Mouse (Mus musculus) neural tube, embryonic 14.5 days (tissue): ENCODE results near the gene Map2k1. TPM values are rescaled to one million over a fixed set of nuclear protein-coding genes. Genes with fewer than 3 reads are reported as not detected.

Experiments used
- ATAC-seq: fragments of 200-750 bp; cut with Nextera tagmentation; 2 replicates; pipeline ENCODE4 v1.8.0; 2017; ENCODE audit warnings: low read depth, mild to moderate bottlenecking, moderate TSS enrichment, moderate library complexity
- H3K27ac ChIP-seq: fragments of 300-500 bp; sonication (generic); 2 replicates; pipeline ENCODE4 v1.5.1; 2014; ENCODE audit warnings: low read depth, mild to moderate bottlenecking, control low read depth, low read length, moderate library complexity, mixed read lengths
- H3K27me3 ChIP-seq: fragments of 300-500 bp; sonication (generic); 2 replicates; pipeline ENCODE4 v1.6.1; 2014; ENCODE audit warnings: low read length; ENCODE audit not compliant: control insufficient read depth, insufficient read depth
- H3K36me3 ChIP-seq: fragments of 300-500 bp; sonication (generic); 2 replicates; pipeline ENCODE4 v1.6.1; 2014; ENCODE audit warnings: low read length, mixed read lengths; ENCODE audit not compliant: control insufficient read depth, insufficient read depth
- H3K4me1 ChIP-seq: fragments of 300-500 bp; sonication (generic); 2 replicates; pipeline ENCODE4 v1.6.1; 2014; ENCODE audit warnings: low read length; ENCODE audit not compliant: control insufficient read depth, insufficient read depth
- H3K4me2 ChIP-seq: fragments of 300-500 bp; sonication (generic); 2 replicates; pipeline ENCODE4 v1.6.1; 2014; ENCODE audit warnings: mild to moderate bottlenecking, low read depth, low read length, control low read depth
- H3K4me3 ChIP-seq: fragments of 300-500 bp; sonication (generic); 2 replicates; pipeline ENCODE4 v1.5.1; 2014; ENCODE audit warnings: low read depth, low read length, control low read depth, mixed read lengths
- H3K9ac ChIP-seq: fragments of 300-500 bp; sonication (generic); replicated peaks from 2 replicates; pipeline ENCODE4 v1.6.1; 2014; ENCODE audit warnings: low read depth, mild to moderate bottlenecking, control low read depth, low read length, mixed read lengths
- H3K9me3 ChIP-seq: fragments of 300-500 bp; sonication (generic); 2 replicates; pipeline ENCODE4 v1.6.1; 2016; ENCODE audit warnings: low read length; ENCODE audit not compliant: control insufficient read depth
- WGBS: fragments of 180-500 bp; shearing (Covaris S2); extraction: QIAGEN DNeasy Blood & Tissue Kit; methylation state at CpG from one replicate; pipeline ENCODE4 v1.1.7; 2014; 5-methylcytosine and 5-hydroxymethylcytosine counted together
- polyA plus RNA-seq: library from polyadenylated mRNA; unstranded; fragments of >200 nt; fragmentation: Nextera tagmentation; extraction: Ambion mirVana; gene quantifications from 2 replicates; pipeline ENCODE4 v1.2.1, GENCODE M21; 2014

The Map2k1 gene
- polyA plus RNA-seq, 1 experiment from 2014 or later, result 59.7 TPM

GRCm38 (mm10) chr9:64234768-64235435 is 18.5 kb downstream of the Map2k1 start, which contains the start of gene Uchl4:
Gene Uchl4 (plus strand): TSS chr9:64235201.
- Histone ChIP-seq H3K9ac (no peak within 1 kb of the TSS), H3K27ac (no peak within 1 kb of the TSS), H3K27me3 (no peaks in the 10 kb centered on the region), H3K9me3 (no peaks in the 10 kb centered on the region), H3K36me3 (no peaks in the 10 kb centered on the region), H3K4me3 (no peak within 1 kb of the TSS), H3K4me2 (no peak within 1 kb of the TSS), H3K4me1 (peaks cover 7% of the 10 kb centered on the region; the same call in 1 of the 2 replicates)
- 91% methylated on average over 8 of the region's 8 CpGs for WGBS
- no peak for ATAC-seq

GRCm38 (mm10) chr9:64233656-64234055 is 19.8 kb downstream of the Map2k1 start:
- Histone ChIP-seq H3K9ac (no peak overlapping the region), H3K9me3 (no peaks in the 10 kb centered on the region), H3K4me2 (no peak overlapping the region), H3K27ac (no peak overlapping the region), H3K4me1 (peaks cover 7% of the 10 kb centered on the region; the same call in 1 of the 2 replicates), H3K36me3 (no peaks in the 10 kb centered on the region), H3K27me3 (no peaks in the 10 kb centered on the region), H3K4me3 (no peak overlapping the region)
- WGBS, result 30% methylated on average over 5 of the region's 5 CpGs
- ATAC-seq, result no peak

DNA sequence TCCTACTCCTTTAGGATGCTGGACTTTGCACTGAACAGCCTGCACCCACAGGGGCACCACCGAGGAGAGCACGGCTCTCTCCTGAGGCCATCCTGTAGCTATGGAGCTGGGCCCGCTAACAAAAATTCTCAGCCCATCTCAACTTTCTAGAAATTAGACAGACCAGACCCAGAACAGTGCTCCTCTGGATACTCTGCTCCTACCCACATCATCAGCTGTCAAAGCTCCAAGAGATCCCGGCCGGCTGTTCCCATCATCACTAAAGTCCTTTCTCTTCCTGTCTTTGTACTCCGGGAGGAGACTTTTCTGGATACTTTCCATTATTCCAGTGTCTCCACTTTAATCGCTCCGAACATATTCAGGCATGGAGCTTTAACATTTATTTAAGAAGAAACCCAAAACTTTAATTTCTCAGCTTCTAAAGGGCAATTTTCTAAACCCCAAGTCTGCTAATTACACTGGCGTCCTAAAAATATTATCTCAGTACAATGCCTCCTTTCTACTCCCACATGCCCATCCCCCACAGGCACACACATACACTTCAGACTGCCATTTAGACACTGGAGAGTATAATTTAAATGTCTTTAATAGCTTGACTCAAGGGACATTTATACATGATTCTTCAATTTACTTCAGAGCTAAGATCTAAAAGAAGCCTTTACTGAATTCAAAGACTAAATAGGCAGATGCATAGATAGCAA is 21.0 kb downstream of the Map2k1 start:
- Histone ChIP-seq H3K27me3 (no peaks in the 10 kb centered on the region), H3K4me1 (peaks cover 7% of the 10 kb centered on the region; the same call in 1 of the 2 replicates), H3K4me2 (no peak overlapping the region), H3K9ac (no peak overlapping the region), H3K27ac (no peak overlapping the region), H3K9me3 (no peaks in the 10 kb centered on the region), H3K36me3 (no peaks in the 10 kb centered on the region), H3K4me3 (no peak overlapping the region)
- no peak for ATAC-seq
- WGBS, result 47% methylated on average over 9 of the region's 9 CpGs

GRCm38 (mm10) chr9:64231674-64232073 is 21.8 kb downstream of the Map2k1 start:
- no peaks in the 10 kb centered on the region for H3K36me3 ChIP-seq
- no peaks in the 10 kb centered on the region for H3K9me3 ChIP-seq
- ATAC-seq, result no peak
- H3K4me3 ChIP-seq, result no peak overlapping the region
- no peak overlapping the region for H3K4me2 ChIP-seq
- H3K4me1 ChIP-seq, result peaks cover 7% of the 10 kb centered on the region; the same call in 1 of the 2 replicates
- no peak overlapping the region for H3K9ac ChIP-seq
- WGBS, result 84% methylated on average over 3 of the region's 3 CpGs
- no peak overlapping the region for H3K27ac ChIP-seq
- no peaks in the 10 kb centered on the region for H3K27me3 ChIP-seq

DNA sequence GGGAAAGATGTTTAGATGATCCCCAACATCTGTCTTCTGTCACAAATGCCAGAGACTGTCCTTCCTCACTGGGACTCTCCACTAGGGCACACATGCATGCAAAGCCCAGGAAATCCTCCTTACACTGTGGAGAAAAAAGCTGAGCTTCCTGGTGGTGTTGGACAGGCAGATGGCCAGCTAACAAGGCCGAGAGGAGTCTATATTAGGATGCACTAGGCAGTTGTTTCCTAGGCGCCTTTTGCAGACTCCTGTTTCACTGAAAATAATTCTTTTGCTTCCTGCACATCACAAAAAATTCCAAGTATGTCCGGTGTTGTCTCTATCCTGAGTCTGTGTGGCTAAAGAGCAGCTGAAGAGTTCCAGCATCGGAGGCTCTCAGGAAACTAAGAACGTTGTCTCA is 22.3 kb downstream of the Map2k1 start:
- Histone ChIP-seq H3K27ac (no peak overlapping the region), H3K4me2 (no peak overlapping the region), H3K27me3 (no peaks in the 10 kb centered on the region), H3K9ac (no peak overlapping the region), H3K9me3 (no peaks in the 10 kb centered on the region), H3K4me1 (peaks cover 7% of the 10 kb centered on the region; the same call in 1 of the 2 replicates), H3K36me3 (no peaks in the 10 kb centered on the region), H3K4me3 (no peak overlapping the region)
- 76% methylated on average over 5 of the region's 5 CpGs for WGBS
- ATAC-seq, result no peak

- Histone ChIP-seq H3K9me3 (no peaks in the 10 kb centered on the region), H3K27me3 (no peaks in the 10 kb centered on the region), H3K36me3 (no peaks in the 10 kb centered on the region), H3K4me3 (no peak overlapping the region), H3K9ac (no peak overlapping the region), H3K4me1 (peaks cover 4% of the 10 kb centered on the region; the same call in 1 of the 2 replicates), H3K4me2 (no peak overlapping the region), H3K27ac (no peak overlapping the region)
- no peak for ATAC-seq
Measured at GRCm38 (mm10) chr9:64228972-64229371, 24.5 kb downstream of the Map2k1 start.

DNA sequence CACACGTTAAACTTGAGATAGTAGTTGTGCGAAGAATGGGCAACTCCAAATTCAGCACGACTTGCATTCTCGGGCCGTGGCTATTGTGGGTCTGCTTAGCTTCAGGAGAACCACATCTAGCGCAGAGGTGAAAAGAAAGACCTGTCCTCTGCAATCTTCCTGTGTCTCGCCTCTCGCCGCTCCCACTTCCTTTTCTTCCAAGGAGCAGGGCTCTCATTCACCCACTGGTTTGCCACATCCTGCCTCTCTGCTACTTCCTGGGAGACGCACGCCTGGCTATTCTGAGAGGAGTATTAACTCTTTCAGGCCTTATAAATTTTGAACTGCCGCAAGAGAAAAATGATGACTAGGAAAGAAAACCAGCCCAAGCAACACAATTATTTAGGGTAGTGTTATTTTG is 25.7 kb downstream of the Map2k1 start:
- Histone ChIP-seq H3K9ac (no peak overlapping the region), H3K4me3 (no peak overlapping the region), H3K4me1 (peaks cover 3% of the 10 kb centered on the region; the same call in 1 of the 2 replicates), H3K27me3 (no peaks in the 10 kb centered on the region), H3K27ac (no peak overlapping the region), H3K36me3 (no peaks in the 10 kb centered on the region), H3K4me2 (no peak overlapping the region), H3K9me3 (no peaks in the 10 kb centered on the region)
- no peak for ATAC-seq
- WGBS, result 83% methylated on average over 12 of the region's 12 CpGs

GRCm38 (mm10) chr9:64225805-64226204 is 27.6 kb downstream of the Map2k1 start:
- Histone ChIP-seq H3K36me3 (no peaks in the 10 kb centered on the region), H3K9me3 (no peaks in the 10 kb centered on the region), H3K27me3 (no peaks in the 10 kb centered on the region), H3K4me1 (no peaks in the 10 kb centered on the region), H3K27ac (no peak overlapping the region), H3K4me2 (no peak overlapping the region), H3K4me3 (no peak overlapping the region), H3K9ac (no peak overlapping the region)
- ATAC-seq, result no peak

DNA sequence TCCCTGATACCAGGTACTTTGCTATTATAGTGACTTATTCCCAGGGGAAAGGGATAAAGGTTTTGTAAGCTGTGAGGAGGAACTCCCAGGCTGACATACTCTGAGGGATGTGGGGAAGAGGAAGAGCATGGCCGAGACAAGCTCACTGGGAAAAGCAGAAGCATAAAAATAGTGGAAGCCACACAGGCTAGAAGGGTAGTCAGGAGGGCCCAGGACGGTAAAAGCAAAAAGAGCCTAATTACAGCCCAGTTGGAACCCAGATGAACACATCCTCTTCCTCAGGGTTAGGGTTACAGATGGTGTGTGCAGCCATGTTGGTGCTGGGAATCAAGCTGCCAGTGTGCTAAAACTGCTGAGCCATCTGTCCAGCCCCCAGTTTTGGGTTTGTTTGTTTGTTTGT is 31.3 kb downstream of the Map2k1 start:
- ATAC-seq, result no peak
- no peaks in the 10 kb centered on the region for H3K4me1 ChIP-seq
- no peak overlapping the region for H3K9ac ChIP-seq
- no peaks in the 10 kb centered on the region for H3K27me3 ChIP-seq
- WGBS, result 58% methylated on average over 2 of the region's 2 CpGs
- no peak overlapping the region for H3K4me2 ChIP-seq
- H3K36me3 ChIP-seq, result no peaks in the 10 kb centered on the region
- no peak overlapping the region for H3K27ac ChIP-seq
- H3K4me3 ChIP-seq, result no peak overlapping the region
- no peaks in the 10 kb centered on the region for H3K9me3 ChIP-seq
